Mouse (Mus musculus): ENCODE results near the gene Hist1h2bb.

The Hist1h2bb gene

DNA sequence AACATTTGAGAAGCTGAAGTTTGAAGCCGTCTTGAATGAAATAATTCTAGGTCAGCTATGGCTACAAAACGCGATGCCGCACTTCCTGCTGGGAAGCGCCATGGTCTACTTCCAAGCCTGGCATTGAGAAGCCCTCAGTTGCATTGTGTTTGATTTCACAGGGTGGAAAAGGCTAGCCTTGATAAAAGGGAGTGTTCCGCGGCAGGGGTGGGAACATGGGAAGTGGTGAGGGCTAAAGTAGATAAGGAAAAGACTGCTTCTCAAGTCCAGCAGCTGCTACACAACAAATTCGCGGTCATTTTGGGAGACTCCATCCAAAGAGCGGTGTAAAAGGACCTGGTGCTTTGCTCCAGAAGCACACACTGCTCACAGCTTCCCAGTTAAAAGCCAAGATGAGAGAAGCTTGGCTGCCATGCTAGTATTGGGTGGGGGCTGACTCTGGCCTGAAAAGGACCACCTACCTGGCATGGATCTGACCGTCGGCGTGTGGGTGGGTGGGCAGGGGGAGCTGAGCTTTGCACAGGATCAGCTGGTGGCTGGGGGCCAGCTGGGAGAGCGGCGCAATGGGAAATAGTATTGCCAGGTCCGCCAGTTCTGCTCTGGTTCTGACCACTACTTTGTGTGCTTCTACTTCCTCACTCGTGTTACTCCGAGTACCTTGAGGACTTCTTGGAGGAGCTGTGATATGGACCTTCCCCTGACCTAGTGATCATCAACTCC lies 17.9 kb upstream of the Hist1h2bb start:
- no peak for DNase-seq

DNA sequence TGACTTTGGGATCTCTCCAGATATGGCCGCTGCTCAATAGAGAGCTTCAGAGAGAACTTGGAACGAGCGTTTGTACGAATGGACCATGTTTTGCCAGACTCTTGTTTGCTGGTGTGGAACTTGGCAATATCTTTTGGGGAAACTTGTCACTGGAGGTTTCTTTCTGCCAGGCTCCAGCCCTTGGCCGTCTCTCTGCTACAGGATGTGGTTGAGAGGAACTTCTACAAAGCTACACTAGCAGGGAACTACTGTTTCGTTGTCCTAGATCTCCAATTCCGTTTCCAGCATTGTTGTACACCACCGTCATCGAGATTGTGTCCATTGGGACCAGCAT lies 17.4 kb upstream of the Hist1h2bb start:
- DNase-seq = no peak

DNA sequence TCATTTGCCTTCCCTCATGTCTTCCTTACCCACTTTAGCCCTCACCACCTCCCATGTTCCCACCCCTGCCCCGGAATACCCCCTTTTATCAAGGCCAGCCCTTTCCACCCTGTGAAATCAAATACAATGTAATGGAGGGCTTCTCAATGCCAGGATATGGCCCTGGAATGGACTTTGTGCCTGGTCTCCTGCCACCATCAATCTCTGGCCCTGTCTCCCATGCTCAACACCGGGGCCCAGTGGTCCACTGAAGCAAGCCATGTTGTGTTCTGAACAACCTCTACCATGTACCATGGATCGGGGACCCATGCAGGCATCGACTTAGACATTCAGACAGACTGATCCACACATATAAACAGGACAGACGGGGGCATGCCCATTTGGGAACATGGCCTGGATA lies 16.8 kb upstream of the Hist1h2bb start:
- no peak for DNase-seq

DNA sequence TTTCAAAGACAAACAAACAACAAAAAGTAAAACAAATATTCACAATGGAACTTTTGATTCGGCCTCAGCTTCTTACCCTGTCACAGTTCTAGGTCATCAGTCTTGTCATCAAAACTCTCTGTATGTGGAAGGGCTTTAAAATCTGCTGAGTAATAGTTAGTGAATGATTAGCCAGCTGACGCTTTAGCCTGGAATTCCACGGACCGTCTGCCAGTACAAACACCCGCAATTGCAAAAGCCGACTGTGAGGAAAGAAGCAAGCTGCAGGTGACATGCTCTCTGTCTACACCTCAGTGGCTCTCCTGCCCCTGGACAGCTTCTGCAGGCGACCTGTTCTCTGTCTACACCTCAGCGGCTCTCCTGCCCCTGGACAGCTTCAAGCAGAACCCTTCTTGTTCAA lies 16.1 kb upstream of the Hist1h2bb start:
- DNase-seq = no peak

DNA sequence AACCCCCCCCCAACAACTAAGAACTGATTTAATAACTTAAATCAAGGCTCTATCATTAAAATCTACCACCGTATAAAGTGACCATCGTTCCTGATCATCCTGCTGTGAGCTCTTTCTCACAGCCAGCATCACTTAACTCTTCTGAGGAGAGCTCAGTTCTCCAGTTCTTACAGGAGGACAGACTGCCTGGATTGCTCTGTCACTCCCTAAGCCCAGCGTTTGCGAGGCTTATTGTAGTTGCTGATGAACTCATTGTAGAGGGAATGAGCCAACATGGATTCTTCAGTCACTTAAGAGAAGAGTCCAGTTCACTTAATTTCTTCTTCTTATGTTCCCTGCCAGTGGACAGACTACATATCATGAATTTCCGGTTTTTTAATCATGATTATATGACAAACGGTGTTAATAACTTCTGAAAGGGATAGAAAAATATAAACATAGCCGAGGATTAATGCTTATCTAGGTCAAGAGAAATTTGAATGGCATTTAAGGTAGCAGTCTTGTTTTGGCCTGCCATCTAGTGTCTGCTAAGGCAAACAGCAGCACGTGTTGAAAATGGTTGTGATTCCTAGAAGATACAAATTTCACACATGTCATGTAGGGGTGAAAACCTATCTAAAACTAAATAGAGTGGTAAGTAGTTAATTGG lies 14.3 kb upstream of the Hist1h2bb start:
- DNase-seq = peak; percentile 33

DNA sequence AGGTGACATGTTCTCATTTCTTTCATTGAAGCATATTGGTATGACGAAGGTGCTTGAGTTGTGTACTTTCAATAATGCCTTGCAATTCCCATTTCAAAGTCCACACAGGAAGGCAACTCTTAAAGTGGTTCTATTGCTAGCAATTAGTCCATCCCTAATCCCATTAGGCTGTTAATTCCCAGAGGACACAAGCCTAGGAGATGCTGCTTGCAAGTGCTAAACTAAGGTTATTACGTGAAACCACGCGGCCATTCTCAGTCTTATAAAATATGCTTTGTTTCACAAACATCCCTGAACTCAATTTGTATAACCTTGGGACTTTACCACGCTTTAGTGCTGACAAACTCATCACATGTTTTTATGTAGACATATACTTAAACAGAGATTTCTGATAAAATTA lies 9.4 kb upstream of the Hist1h2bb start:
- DNase-seq = no peak

DNA sequence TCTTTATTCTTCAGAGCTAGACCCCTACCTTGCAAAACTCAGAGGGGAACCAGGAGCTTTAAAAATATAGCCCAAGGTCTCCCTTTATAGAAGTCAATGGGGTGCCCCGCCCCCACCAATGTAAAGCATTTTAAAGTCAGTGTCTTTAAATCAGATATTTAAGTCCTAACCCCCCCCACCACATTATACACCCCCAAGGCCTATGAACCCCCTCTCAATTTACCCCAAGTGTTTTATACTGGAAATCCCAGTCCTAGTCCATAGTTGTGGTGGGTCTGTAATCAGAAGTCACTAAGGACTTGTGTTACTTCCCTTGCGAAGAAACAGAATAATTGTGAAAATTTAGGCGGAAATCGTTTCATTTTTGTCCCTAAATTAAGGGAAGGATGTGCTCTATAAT lies 8.5 kb upstream of the Hist1h2bb start:
- no peak for DNase-seq

DNA sequence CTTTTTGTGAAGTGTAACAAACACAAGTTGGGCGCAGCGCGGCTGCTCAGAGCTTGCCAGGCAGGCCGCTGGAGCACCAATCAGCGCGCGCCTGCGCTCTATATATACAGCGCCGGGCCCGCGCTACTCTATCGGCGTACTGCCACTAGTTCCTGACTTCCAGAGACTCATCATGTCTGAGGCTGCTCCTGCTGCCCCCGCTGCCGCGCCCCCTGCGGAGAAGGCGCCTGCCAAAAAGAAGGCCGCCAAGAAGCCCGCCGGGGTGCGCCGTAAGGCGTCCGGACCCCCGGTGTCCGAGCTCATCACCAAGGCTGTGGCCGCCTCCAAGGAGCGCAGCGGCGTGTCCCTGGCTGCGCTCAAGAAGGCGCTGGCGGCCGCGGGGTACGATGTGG lies 7.9 kb upstream of the Hist1h2bb start, which contains the start of gene Hist1h1c:
Gene Hist1h1c, plus strand, starts transcription at position 132 of the 392 bp plus-strand sequence.
- peak; percentile 91 for DNase-seq

DNA sequence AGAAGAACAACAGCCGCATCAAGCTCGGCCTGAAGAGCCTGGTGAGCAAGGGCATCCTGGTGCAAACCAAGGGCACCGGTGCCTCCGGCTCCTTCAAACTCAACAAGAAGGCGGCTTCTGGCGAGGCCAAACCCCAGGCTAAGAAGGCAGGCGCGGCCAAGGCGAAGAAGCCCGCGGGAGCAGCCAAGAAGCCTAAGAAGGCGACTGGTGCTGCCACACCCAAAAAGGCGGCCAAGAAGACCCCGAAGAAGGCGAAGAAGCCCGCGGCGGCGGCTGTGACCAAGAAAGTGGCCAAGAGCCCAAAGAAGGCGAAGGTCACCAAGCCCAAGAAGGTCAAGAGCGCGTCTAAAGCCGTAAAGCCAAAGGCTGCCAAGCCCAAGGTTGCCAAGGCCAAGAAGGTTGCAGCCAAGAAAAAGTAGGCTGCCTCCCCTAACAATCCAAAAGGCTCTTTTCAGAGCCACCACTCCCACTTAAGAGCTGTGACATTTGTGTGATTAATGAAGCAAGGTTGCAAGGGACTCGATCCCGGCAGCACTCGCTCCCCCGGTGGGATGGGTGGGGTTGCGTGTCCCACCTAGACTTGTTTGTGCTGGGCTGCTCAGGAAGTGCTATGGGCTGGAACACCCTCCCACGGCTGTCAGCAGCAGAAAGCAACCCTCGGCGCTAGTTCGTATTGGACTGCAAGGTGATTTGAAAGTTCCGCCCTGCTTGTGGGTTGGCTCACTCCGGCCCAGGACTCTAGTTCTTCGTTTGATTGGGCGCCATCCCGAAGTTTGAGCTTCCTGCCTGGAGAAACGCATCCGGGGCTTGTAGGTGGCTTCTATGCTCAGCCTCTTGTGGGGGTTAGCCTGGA lies 7.2 kb upstream of the Hist1h2bb start:
- DNase-seq = peak; percentile 97

DNA sequence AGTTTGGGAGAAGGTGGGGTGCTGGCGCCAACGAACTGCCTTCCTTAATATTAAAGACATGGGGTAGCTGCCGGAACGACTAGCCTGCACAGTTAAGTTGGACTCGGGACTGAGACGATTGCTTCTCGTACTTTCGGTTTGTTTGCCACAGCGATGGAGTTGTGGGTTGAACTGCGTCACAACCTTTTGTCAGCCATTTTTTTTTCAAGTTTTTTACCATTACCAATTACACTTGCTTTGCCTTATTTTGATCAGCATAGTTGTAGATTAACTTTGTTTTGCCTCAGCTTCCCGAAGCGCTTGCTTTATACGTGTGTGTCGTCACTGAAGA lies 6.6 kb upstream of the Hist1h2bb start:
- no peak for DNase-seq

DNA sequence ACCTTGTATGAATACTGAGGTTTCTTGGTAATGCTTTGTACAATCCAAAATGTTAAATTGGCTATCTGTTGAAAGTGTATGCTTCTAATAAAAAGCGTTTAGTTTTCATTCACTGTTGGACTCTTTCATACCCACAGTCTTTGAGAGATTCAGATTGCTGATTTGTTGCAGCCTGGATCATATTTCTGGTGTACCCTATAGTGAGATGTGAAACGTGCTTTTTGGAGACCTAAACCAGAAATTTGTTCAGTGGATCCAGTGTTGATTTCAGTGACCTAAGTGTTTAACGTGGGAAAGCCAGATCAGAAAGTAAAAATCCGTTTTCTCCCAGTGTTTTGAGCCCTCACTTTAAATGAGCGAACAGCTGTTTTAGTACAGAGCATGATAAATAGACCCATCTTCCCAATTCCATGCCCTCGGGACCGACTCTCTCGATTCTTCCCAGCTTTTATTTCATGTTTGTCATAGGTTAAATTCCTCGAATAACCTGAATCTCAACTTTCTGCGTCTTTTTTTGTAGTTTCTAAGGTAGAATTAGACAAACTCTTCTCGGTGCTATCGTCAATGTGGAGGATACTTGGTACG lies 6.2 kb upstream of the Hist1h2bb start:
- DNase-seq = no peak

DNA sequence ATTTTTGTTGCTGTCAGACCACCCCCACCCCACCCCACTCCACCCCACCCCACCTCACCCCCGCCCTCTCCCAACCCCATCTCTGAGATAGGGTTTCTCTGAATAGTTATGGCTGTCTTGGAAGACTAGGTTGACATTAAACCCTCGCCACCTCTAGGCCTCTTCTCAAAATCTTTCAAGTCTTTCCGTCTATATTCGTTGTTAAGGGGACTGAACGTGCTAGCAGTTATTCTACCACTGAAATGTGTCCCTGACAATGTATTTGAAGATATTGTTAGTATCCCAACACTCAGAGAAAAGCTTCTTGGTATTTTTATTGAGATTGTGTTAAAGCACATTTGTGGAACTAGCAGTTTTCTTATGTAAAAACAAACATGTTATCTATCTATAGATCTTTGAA lies 5.6 kb upstream of the Hist1h2bb start:
- no peak for DNase-seq

DNA sequence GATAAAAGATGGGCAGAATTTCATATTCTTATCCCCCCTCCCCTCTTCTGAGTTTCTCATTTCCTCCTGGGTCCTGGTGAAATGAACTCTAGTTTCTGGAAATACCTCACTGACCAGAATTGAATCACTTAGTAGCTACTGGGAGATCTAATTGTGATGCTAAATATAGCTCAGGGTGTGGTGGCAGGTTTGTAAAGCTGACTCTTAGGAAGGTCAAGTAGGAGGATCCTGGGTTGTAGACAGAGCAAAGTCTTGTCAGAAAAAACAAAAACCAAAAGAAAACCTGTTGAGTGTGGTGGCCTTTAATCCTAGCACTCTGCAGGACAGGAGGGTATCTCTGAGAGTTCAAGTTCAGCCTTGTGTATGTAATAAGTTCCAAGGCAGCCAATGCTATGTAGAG lies 4.5 kb upstream of the Hist1h2bb start:
- no peak for DNase-seq

DNA sequence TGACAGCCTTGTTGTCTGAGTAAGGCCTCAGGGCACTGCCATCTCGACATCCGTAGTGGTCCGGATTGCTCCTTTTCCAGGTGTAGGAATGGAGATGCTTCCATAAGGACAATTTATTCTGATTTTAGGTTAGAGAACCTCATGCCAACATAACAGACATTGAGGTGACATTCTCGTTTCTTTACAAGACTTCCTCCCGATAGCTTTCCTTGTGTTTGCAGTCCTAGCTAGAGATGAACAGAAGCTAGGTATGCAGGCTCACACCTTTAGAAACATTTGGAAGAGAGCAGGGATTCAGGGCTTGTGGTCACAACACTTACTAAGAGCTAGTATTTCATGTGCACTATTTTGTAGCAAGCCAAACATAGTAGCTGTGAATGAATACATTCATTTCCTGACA lies 3.3 kb upstream of the Hist1h2bb start:
- DNase-seq = no peak

DNA sequence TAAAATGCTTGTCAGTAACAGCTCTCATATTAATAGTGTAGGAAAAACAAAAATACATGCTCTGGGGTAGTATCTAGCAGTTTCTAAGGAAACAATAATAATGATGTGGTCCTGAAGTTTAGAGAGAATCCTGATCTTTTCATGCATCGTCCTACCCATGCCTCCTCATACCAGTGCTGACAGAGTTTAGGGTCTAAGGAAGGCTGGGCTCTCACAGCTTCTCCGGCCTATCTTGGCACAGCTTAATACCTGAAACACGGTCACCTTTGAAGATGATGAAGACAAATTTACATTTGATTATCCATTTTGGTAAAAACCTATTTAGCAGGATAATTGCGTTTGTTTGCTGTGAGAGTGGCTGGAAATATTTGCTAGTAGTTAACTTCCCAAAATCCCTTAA lies 2.6 kb upstream of the Hist1h2bb start:
- DNase-seq = no peak

DNA sequence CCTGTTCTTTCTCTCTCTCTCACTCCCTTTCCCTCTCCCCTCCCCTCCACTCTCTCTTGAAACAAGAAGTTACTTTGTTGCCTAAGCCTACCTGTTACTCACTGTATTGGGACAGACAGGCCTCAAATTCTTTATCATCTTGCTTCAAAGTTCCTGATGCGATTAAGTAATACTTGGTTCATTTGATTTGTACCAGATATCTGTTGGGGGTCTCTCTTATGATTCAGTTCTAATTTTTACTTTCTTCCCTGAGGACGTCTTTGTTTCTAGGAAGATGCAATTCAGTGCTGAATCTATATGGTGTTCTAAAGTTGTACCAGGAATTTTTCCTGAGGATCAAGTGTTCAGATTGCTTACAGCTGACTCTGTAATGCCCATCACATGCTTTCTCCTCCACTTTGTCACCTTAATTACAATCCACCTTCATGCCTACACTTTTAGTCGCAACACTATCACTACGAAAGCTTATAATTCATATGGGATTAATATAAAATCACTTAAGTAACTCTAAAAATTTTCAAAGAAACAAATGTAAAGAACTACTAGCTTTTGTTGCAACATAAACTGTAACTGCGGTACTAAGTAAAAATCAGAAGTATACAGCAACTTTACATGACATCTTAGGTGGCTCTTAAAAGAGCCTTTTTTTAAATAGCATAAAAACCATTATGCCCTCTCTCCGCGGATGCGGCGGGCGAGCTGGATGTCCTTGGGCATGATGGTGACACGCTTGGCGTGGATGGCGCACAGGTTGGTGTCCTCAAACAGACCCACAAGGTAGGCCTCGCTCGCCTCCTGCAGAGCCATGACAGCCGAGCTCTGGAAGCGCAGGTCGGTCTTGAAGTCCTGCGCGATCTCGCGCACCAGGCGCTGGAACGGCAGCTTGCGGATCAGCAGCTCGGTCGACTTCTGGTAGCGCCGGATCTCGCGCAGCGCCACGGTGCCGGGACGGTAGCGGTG lies 1.8 kb upstream of the Hist1h2bb start:
- no peak for DNase-seq

DNA sequence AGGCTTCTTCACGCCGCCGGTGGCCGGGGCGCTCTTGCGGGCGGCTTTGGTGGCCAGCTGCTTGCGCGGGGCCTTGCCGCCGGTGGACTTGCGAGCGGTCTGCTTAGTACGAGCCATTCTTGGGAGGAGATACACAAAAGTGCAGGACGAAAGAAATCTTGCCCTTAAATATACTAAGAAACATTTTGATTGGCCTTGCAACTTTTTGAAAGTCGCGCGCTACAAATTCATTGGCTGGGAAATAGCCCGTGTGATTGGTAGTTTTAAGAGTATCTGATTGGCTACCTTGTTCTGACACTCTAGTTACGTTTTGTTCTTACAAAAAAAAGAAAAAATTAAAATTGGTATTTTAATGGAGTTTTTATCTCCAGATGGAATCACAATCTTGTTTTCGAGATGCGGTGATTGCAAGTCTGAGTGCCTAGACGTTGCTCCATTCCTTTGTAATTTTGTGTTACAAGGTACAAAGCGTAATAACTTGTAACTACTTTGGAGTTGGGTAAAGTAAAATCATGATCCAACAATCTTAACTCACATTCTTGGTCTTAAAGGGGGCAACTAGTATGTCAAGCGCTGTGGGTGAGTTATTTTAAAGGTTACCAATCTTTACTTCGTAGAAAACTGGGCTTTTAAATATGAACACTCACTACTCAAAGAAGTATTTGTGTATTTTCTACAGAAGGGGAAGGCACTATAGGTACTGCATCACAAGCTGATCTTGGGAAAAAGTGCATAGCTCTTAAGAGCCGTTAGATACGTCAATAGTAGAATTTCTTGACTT lies 963 bp upstream of the Hist1h2bb start, which contains the start of gene Hist1h3c:
Gene Hist1h3c, minus strand, starts transcription at position 222 of the 781 bp plus-strand sequence.
- peak; percentile 79 for DNase-seq

DNA sequence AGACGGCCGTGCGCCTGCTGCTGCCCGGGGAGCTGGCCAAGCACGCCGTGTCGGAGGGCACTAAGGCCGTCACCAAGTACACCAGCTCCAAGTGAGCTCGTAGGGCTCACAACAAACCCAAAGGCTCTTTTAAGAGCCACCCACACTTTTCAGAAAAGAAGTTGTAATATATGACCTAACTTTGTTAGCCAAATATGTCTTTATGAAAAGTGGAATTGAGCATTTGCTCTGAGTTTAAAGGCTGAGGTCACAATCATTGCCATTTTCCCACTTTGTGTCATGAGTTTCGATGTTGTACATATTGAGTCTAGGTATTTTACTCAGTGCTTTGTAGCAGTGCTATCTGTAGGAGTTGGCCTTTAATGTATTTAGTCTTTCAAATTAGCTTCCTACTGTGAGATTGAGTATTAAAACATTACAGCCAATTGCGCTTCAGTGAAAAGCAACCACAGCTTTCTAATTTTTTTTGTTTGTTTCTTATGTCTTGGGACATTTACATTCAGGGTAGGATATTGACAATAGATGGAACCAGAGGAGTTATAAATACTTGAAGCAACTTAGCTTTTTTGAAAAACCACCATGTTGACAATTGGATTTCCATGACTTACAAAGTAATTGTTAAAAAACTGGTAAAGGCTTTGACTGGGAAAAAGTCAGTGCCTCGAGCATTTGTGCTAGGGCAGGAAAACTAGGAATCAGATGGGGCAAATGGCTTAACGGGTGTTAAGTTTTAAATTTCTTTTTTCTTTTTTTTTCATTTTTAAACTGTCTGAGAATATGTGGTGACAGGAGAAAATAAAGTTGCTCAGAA lies 752 bp downstream of the Hist1h2bb start:
- DNase-seq = no peak

DNA sequence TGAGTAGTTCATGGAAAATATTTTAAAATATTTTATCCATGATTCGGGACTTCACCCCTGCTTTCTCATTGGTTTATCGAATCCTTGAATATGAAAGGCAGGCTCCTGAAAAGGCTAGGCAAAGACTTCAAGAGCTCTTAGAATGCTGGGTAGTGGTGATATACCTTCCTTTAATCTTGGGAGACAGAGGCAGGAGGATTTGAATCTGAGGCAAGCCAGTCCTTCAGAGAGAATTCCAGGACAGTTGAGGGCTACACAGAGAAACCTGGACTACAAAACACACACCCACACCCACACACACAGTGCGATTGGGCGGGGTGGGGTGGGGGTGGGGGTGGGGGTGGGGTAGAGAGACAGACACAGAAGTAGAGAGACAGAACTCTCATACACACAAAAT lies 1.4 kb downstream of the Hist1h2bb start:
- DNase-seq = no peak

DNA sequence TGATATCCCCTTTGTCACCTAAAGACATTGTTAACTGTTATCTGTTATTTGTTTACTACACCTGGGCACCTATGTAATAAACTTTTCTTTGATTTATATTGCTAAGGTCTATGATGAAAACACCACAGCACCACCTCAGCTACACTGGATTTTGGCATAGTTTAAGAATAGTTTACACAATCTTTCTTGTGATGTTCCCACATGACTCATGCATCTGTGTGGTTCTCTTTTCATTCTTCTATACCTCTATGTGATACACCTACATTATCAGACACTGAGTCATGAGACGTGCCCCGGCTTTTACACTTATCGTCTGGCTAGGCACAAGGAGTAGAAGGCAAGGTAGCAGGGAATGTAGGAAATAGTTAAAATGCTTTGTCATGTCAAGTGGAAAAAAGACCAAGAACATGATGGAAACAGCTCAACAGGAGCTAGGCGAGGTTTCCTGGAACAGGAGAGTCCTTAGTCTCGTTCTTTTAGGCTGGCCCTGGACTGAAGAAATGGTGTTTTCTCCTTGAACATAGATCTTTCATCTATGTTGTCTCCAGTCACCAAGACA lies 3.1 kb downstream of the Hist1h2bb start:
- no peak for DNase-seq

Data from right cerebral cortex, adult 18-20 months (tissue).